Mouse (Mus musculus) embryonic facial prominence, embryonic 13.5 days (tissue): ENCODE measurements at regions not wholly inside any gene's neighbourhood (a gene's known extent, or its start where the extent isn't known, plus 50 kb on each side); places are given as distances from the start of the nearest gene placed in this dataset.
A peak's percentile ranks its signal among the peaks of the same experiment; 100 is the strongest.
"Not testable (repeated sequence)": the region's sequence is repeated elsewhere in the genome, so short reads cannot be mapped to it uniquely, and the experiment has no call there.

Source experiments
- ATAC-seq: fragments of 200-750 bp; cut with Nextera tagmentation; 2 replicates; pipeline ENCODE4 v1.8.0; 2017; ENCODE audit warnings: low read depth; ENCODE audit not compliant: insufficient number of reproducible peaks, insufficient read depth, low FRiP score, low TSS enrichment
- H3K27ac ChIP-seq: fragments of 300-500 bp; sonication (generic); 2 replicates; pipeline ENCODE4 v1.5.1; 2015; ENCODE audit warnings: moderate library complexity, mild to moderate bottlenecking, inconsistent platforms
- H3K27me3 ChIP-seq: fragments of 300-500 bp; sonication (generic); 2 replicates; pipeline ENCODE4 v1.6.1; 2015; ENCODE audit warnings: mild to moderate bottlenecking, inconsistent platforms
- H3K36me3 ChIP-seq: fragments of 300-500 bp; sonication (generic); 2 replicates; pipeline ENCODE4 v1.6.1; 2015; ENCODE audit warnings: mild to moderate bottlenecking, inconsistent platforms
- H3K4me1 ChIP-seq: fragments of 300-500 bp; sonication (generic); 2 replicates; pipeline ENCODE4 v1.6.1; 2015; ENCODE audit warnings: inconsistent platforms
- H3K4me2 ChIP-seq: fragments of 300-500 bp; sonication (generic); 2 replicates; pipeline ENCODE4 v1.6.1; 2015; ENCODE audit warnings: moderate library complexity, mild to moderate bottlenecking, inconsistent platforms
- H3K4me3 ChIP-seq: fragments of 300-500 bp; sonication (generic); 2 replicates; pipeline ENCODE4 v1.5.1; 2015; ENCODE audit warnings: mild to moderate bottlenecking, inconsistent platforms
- H3K9ac ChIP-seq: fragments of 300-500 bp; sonication (generic); 2 replicates; pipeline ENCODE4 v1.6.1; 2015; ENCODE audit warnings: mild to moderate bottlenecking, inconsistent platforms
- H3K9me3 ChIP-seq: fragments of 300-500 bp; sonication (generic); 2 replicates; pipeline ENCODE4 v1.6.1; 2016; ENCODE audit warnings: inconsistent platforms
- WGBS: fragments of 180-500 bp; shearing (Covaris S2); methylation state at CpG from one replicate; pipeline ENCODE4 v1.1.7; 2015; ENCODE audit warnings: mixed read lengths; 5-methylcytosine and 5-hydroxymethylcytosine counted together

DNA sequence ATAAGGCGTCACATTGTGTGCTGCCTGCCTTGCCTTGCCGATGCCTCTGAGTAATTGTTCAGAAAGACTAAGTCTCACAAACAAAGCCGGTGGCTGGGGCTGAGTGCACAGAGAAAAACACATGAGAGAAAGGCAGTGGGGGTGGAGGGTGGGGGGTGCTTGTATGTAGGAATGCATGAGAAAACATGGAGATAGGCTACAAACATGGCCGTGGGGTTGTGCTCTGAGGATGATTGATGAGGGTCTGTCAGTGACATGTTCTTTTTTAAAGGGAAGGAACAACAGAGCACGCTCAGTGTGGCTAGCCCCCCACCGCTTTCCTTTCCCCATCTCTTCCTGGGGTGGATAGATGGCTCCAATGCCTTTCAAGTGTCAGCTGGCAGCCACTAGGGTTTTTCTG, 304.8 kb downstream of the Nkx6-1 start:
- H3K27ac ChIP-seq = no peak overlapping the region
- no peak overlapping the region for H3K4me3 ChIP-seq
- WGBS = 67% methylated on average over 6 of the region's 6 CpGs
- H3K27me3 ChIP-seq = peaks cover 4% of the 10 kb centered on the region
- no peak overlapping the region for H3K9ac ChIP-seq
- no peaks in the 10 kb centered on the region for H3K4me1 ChIP-seq
- no peaks in the 10 kb centered on the region for H3K36me3 ChIP-seq
- no peaks in the 10 kb centered on the region for H3K9me3 ChIP-seq
- no peak for ATAC-seq
- no peak overlapping the region for H3K4me2 ChIP-seq

- Histone ChIP-seq H3K4me1 (no peaks in the 10 kb centered on the region), H3K4me2 (no peak overlapping the region), H3K9me3 (0 out of 2 replicates have a peak, but pooled peaks cover 6% of the 10 kb centered on the region), H3K4me3 (no peak overlapping the region), H3K27ac (no peak overlapping the region), H3K9ac (no peak overlapping the region), H3K27me3 (no peaks in the 10 kb centered on the region), H3K36me3 (no peaks in the 10 kb centered on the region)
- ATAC-seq = no peak
- WGBS = 77% methylated on average over 3 of the region's 3 CpGs
Observed at GRCm38 (mm10) chr5:101345406-101345805, 319.4 kb downstream of the Nkx6-1 start.

- H3K4me2 ChIP-seq, H3K27me3 ChIP-seq, H3K4me1 ChIP-seq, ATAC-seq, H3K36me3 ChIP-seq, H3K9me3 ChIP-seq, H3K4me3 ChIP-seq, H3K9ac ChIP-seq, H3K27ac ChIP-seq: not testable (repeated sequence)
- WGBS = 92% methylated on average over 1 of the region's 1 CpGs
Observed at GRCm38 (mm10) chr5:101336361-101336760, 328.4 kb downstream of the Nkx6-1 start.

- 85% methylated on average over 10 of the region's 10 CpGs for WGBS
- Histone ChIP-seq H3K4me2 (no peak overlapping the region), H3K9me3 (no peaks in the 10 kb centered on the region), H3K36me3 (no peaks in the 10 kb centered on the region), H3K27ac (no peak overlapping the region), H3K27me3 (no peaks in the 10 kb centered on the region; the same call in 1 of the 2 replicates), H3K4me3 (no peak overlapping the region), H3K4me1 (no peaks in the 10 kb centered on the region), H3K9ac (no peak overlapping the region)
- no peak for ATAC-seq
Observed at GRCm38 (mm10) chr5:101331825-101332224, 333.0 kb downstream of the Nkx6-1 start.

- WGBS = 66% methylated on average over 4 of the region's 4 CpGs
- no peak overlapping the region for H3K9ac ChIP-seq
- no peaks in the 10 kb centered on the region for H3K36me3 ChIP-seq
- H3K4me3 ChIP-seq = no peak overlapping the region
- H3K27ac ChIP-seq = no peak overlapping the region
- peaks cover 7% of the 10 kb centered on the region for H3K4me1 ChIP-seq
- H3K27me3 ChIP-seq = peaks cover 11% of the 10 kb centered on the region
- no peaks in the 10 kb centered on the region for H3K9me3 ChIP-seq
- H3K4me2 ChIP-seq = no peak overlapping the region
- no peak for ATAC-seq
Observed at GRCm38 (mm10) chr5:101326122-101326521, 338.7 kb downstream of the Nkx6-1 start.

- no peak overlapping the region for H3K9ac ChIP-seq
- H3K9me3 ChIP-seq = no peaks in the 10 kb centered on the region
- H3K27me3 ChIP-seq = peaks cover 11% of the 10 kb centered on the region
- WGBS = 10% methylated on average over 20 of the region's 20 CpGs
- no peak overlapping the region for H3K27ac ChIP-seq
- ATAC-seq = no peak
- peaks cover 7% of the 10 kb centered on the region for H3K4me1 ChIP-seq
- peak overlapping the region; percentile 41 for H3K4me2 ChIP-seq
- H3K36me3 ChIP-seq = no peaks in the 10 kb centered on the region
- H3K4me3 ChIP-seq = 0 out of 2 replicates have a peak overlapping the region, but pooled peaks have one; percentile 2
Observed at GRCm38 (mm10) chr5:101323041-101323950, 341.5 kb downstream of the Nkx6-1 start.

DNA sequence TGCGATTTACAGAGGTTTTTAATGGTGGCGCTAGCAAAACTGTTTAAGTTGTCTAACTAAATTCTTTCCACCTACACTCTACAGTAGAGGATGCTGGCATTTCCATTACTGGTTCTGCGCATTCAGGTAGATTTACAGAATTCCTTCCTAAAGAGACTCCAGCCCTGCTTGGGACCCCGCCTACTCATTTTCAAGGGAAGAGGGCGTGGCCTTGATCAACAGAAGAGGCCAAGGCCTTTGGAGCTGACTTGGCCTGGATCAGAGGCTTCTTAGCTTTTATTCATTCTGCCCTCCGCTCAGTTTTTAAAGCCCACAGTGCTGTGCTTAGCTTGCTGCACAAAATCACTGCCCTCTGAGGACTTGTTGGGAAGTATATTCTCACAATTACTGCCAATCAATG, 364.8 kb downstream of the Nkx6-1 start:
- no peak overlapping the region for H3K27ac ChIP-seq
- 0 out of 2 replicates have a peak, but pooled peaks cover 8% of the 10 kb centered on the region for H3K4me1 ChIP-seq
- no peak for ATAC-seq
- 86% methylated on average over 6 of the region's 6 CpGs for WGBS
- no peaks in the 10 kb centered on the region for H3K36me3 ChIP-seq
- no peaks in the 10 kb centered on the region for H3K9me3 ChIP-seq
- H3K4me3 ChIP-seq = no peak overlapping the region
- H3K27me3 ChIP-seq = no peaks in the 10 kb centered on the region
- H3K9ac ChIP-seq = no peak overlapping the region
- H3K4me2 ChIP-seq = no peak overlapping the region

- WGBS = 71% methylated on average over 4 of the region's 4 CpGs
Observed at GRCm38 (mm10) chr5:101298411-101298810, 366.4 kb downstream of the Nkx6-1 start.

DNA sequence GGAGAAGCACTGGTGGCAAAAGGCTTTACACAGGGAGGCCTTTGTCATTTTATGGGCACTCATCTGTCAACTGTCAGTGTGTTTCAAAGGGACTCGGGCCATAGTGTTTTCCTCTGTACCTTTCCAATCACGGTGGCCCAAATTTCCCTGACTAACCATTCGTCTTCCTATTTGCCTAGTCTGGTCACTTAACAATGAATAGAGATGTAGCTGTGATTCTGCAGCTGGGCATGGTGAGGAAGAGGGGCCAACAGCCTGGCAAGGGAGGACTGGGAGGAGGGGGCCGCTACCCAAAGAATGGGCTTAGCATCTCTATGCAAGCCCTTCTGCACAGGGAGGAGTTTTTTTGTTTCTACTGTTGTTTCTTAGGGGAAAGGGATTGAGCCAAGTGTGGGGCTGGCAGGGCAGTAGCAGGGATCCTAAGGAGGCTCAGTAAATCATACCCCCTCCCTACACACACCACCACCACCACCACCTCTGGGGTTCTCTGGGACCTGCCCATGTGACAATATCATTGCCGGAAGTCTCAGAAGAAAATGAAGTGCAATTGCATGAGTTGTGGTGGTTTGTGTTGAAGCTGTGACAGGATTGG, 367.2 kb downstream of the Nkx6-1 start:
- H3K4me2 ChIP-seq = no peak overlapping the region
- 0 out of 2 replicates have a peak, but pooled peaks cover 4% of the 10 kb centered on the region for H3K4me1 ChIP-seq
- no peaks in the 10 kb centered on the region for H3K27me3 ChIP-seq
- 71% methylated on average over 5 of the region's 5 CpGs for WGBS
- H3K9ac ChIP-seq = no peak overlapping the region
- no peaks in the 10 kb centered on the region for H3K36me3 ChIP-seq
- H3K4me3 ChIP-seq = no peak overlapping the region
- H3K27ac ChIP-seq = no peak overlapping the region
- no peaks in the 10 kb centered on the region for H3K9me3 ChIP-seq
- ATAC-seq = no peak

More at GRCm38 (mm10) chr5:101298411-101298810, 366.4 kb downstream of the Nkx6-1 start:
- Histone ChIP-seq H3K4me3 (no peak overlapping the region), H3K9me3 (no peaks in the 10 kb centered on the region), H3K27me3 (no peaks in the 10 kb centered on the region), H3K4me2 (no peak overlapping the region), H3K4me1 (0 out of 2 replicates have a peak, but pooled peaks cover 8% of the 10 kb centered on the region), H3K36me3 (no peaks in the 10 kb centered on the region), H3K9ac (no peak overlapping the region), H3K27ac (no peak overlapping the region)
- no peak for ATAC-seq

DNA sequence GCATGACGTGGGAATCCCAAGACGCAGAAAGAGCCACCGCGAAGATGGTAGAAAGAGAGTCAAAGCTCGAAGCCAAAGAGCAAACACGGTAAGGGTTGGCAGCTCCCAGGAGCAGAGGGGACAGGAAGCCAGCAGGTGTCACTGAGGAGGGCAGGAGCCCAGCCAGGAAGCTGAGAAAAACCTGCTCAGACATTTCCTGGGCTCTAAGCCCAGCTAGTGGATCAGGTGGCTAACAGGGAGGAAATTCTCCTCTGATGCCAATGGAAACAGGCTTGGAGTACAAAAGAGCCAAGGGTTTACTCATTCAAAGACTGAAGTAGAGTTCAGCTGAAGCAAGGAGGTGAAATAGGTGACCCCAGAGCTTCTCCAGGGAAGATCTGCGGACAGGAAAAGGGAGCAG, 368.9 kb downstream of the Nkx6-1 start:
- no peak overlapping the region for H3K4me2 ChIP-seq
- no peaks in the 10 kb centered on the region for H3K36me3 ChIP-seq
- no peak overlapping the region for H3K4me3 ChIP-seq
- WGBS = 67% methylated on average over 7 of the region's 7 CpGs
- no peaks in the 10 kb centered on the region for H3K9me3 ChIP-seq
- no peak for ATAC-seq
- no peak overlapping the region for H3K9ac ChIP-seq
- H3K27me3 ChIP-seq = no peaks in the 10 kb centered on the region
- H3K27ac ChIP-seq = no peak overlapping the region
- 0 out of 2 replicates have a peak, but pooled peaks cover 4% of the 10 kb centered on the region for H3K4me1 ChIP-seq

- no peak for ATAC-seq
- no peaks in the 10 kb centered on the region for H3K36me3 ChIP-seq
- WGBS = 58% methylated on average over 3 of the region's 3 CpGs
Observed at GRCm38 (mm10) chr5:101294031-101294430, 370.8 kb downstream of the Nkx6-1 start.

DNA sequence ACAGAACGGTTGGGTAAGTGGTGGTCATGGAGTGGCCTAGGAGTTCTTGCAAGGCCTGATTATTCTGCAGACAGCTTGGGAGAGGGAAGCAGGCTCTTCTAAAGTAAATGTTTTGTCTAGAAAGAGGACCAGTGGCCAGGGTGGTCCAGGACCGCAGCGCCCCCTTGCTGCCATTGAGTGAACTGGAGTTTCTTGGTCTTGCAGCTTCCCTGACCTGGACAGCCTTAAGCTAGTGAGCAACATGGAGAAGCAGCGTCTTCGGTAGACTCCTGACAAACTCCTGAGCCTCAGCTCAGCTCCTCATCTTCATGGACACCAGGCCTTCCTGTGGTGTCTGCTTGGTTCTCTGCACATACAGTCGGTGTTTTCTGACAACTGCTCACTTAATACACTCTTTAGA, 376.4 kb downstream of the Nkx6-1 start:
- no peaks in the 10 kb centered on the region for H3K36me3 ChIP-seq
- no peak for ATAC-seq
- no peak overlapping the region for H3K4me3 ChIP-seq
- no peak overlapping the region for H3K9ac ChIP-seq
- H3K4me1 ChIP-seq = no peaks in the 10 kb centered on the region
- no peaks in the 10 kb centered on the region for H3K27me3 ChIP-seq
- no peaks in the 10 kb centered on the region for H3K9me3 ChIP-seq
- 59% methylated on average over 6 of the region's 6 CpGs for WGBS
- no peak overlapping the region for H3K27ac ChIP-seq
- no peak overlapping the region for H3K4me2 ChIP-seq

More at GRCm38 (mm10) chr5:101294031-101294430, 370.8 kb downstream of the Nkx6-1 start:
- H3K9ac ChIP-seq = no peak overlapping the region
- 0 out of 2 replicates have a peak, but pooled peaks cover 4% of the 10 kb centered on the region for H3K4me1 ChIP-seq
- H3K9me3 ChIP-seq = no peaks in the 10 kb centered on the region
- no peaks in the 10 kb centered on the region for H3K27me3 ChIP-seq
- no peak overlapping the region for H3K4me2 ChIP-seq
- no peak overlapping the region for H3K27ac ChIP-seq
- H3K4me3 ChIP-seq = no peak overlapping the region
